ENCODE assay signal across 8 mouse cellular contexts in the genomic region with DNA sequence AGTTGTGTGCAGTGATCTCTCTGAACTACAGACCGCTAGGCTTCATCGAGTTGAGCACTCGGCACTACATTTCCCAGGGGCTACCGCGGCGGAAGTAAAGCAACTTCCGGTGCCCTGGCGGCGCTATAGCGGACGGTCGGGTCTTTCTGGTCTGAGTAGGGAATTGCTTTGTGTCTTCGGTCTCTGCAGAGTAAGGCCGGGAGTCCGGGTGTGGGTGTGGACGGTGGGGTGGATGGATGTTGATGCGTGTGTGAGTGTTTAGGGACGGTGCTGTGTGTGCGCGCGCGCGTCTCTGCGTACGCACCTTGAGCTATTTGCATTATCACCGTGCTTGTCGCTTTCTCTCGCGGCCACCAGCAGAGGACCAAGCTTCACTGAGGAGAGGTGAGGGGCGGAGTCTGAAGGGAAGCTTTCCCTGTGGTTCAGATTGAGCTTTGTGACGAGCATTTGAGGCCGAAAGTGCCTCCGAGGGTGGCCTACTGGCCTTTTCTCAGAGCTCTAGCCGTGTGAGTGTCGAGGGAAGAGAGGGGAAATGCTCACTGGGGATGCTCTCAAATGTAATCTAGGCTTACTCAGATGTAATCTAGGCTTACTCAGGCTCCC. TPM values are rescaled to one million over a fixed set of nuclear protein-coding genes. Genes with fewer than 3 reads are reported as not detected.
DNase-seq lines count a peak whose midpoint lies in the region; ATAC-seq and TF ChIP-seq lines count a peak whose summit lies in the region.

A gene (plus strand): TSS at position 109 of the 603 bp plus-strand sequence.

- intact Hi-C loops in heart, postnatal 25 days (cut with DNase I), result loop anchor here (5.0 kb wide), 1 partner anchor 76 kb away; a partner anchor contains a TSS

- H3K9me3 ChIP-seq in ES-E14 (ENCODE audit: control insufficient read depth, insufficient read depth, low read depth, low read length), result no peaks in the 10 kb centered on the region
- H3K9me3 ChIP-seq in forebrain, embryonic 15.5 days, result no peaks in the 10 kb centered on the region

- TF ChIP-seq POLR2A in lung, adult 2 months (IDR thresholded peaks at IDR 0.05; ENCODE audit: borderline replicate concordance, extremely low read depth, low read depth, low read length), result peak; percentile 73; the same call in 1 of the 2 replicates

- 0% methylated on average over 35 of the region's 35 CpGs for WGBS in forebrain, embryonic 15.5 days
- WGBS in lung, adult 2 months, result under 1% methylated on average over 35 of the region's 35 CpGs

- no peaks in the 10 kb centered on the region for H3K36me3 ChIP-seq in ES-E14 (ENCODE audit: control insufficient read depth, insufficient read depth, low read length, poor library complexity, severe bottlenecking)
- H3K36me3 ChIP-seq in forebrain, embryonic 15.5 days, result no peaks in the 10 kb centered on the region

- DNase-seq in ES-E14 (ENCODE audit: low read depth, low spot score), result peak; percentile 83
- DNase-seq in cerebellum, adult 11-12 months, result peak; percentile 85
- peak; percentile 63 for DNase-seq in heart, postnatal 25 days (ENCODE audit: low spot score)
- peak; percentile 85 to 94 for DNase-seq in layer of hippocampus, adult 18-20 months (ENCODE audit: low spot score in 2 of 2)
- peak; percentile 82 for DNase-seq in lung, adult 2 months
- DNase-seq in thymus, adult 18-20 months, result peak; percentile 62 to 75

- H3K27me3 ChIP-seq in forebrain, embryonic 15.5 days, result no peaks in the 10 kb centered on the region

- peaks cover 4 to 5% of the 10 kb centered on the region in 2 experiments for H3K4me1 ChIP-seq in ES-E14 (ENCODE audit: control insufficient read depth in 2 of 2, insufficient read depth in 2 of 2, low read length in 2 of 2, poor library complexity in 1 of 2)
- H3K4me1 ChIP-seq in forebrain, embryonic 15.5 days, result peaks cover 40% of the 10 kb centered on the region
- no peaks in the 10 kb centered on the region for H3K4me1 ChIP-seq in lung, adult 2 months (ENCODE audit: control insufficient read depth, insufficient read depth, low read length)

- peak; percentile 93 for ATAC-seq in forebrain, embryonic 15.5 days (replicated peaks)
- ATAC-seq in neutrophil, adult 5-6 weeks (ENCODE audit: extremely low read depth, insufficient number of reproducible peaks, low FRiP score, poor library complexity, severe bottlenecking), result peak; percentile 93

- peak within 1 kb of the TSS; percentile 73 for H3K27ac ChIP-seq in ES-E14 (ENCODE audit: insufficient read depth, low read depth, low read length, poor library complexity, severe bottlenecking)
- peak within 1 kb of the TSS; percentile 97 for H3K27ac ChIP-seq in forebrain, embryonic 15.5 days (replicated peaks)

- in situ Hi-C loops in ES-E14 (cut with MboI; ENCODE audit: low sequenced_read_pairs in 2 of 2, unreplicated experiment in 2 of 2), result no loop called here

- H3K4me3 ChIP-seq in ES-E14 (ENCODE audit: insufficient read depth in 1 of 2, low read depth in 1 of 2, low read length in 2 of 2, poor library complexity in 1 of 2, severe bottlenecking in 1 of 2), result peak within 1 kb of the TSS; percentile 67 to 84
- peak within 1 kb of the TSS; percentile 66 for H3K4me3 ChIP-seq in forebrain, embryonic 15.5 days
- peak within 1 kb of the TSS; percentile 96 for H3K4me3 ChIP-seq in lung, adult 2 months (replicated peaks; ENCODE audit: extremely low read depth, low read depth, low read length)

- peak within 1 kb of the TSS; percentile 72 for H3K9ac ChIP-seq in ES-E14 (ENCODE audit: insufficient read depth, low read depth, low read length, poor library complexity, severe bottlenecking)
- H3K9ac ChIP-seq in forebrain, embryonic 15.5 days (replicated peaks), result peak within 1 kb of the TSS; percentile 91

- peak within 1 kb of the TSS; percentile 61 for H3K4me2 ChIP-seq in forebrain, embryonic 15.5 days (replicated peaks)

- TF ChIP-seq CTCF in lung, adult 2 months (IDR thresholded peaks at IDR 0.05; ENCODE audit: insufficient read depth, low read length), result no peak

TF ChIP-seq in ES-E14, 5 proteins besides CTCF, POLR2A, EP300 and RAD21:
- TF ChIP-seq HCFC1 (IDR thresholded peaks at IDR 0.05; ENCODE audit: borderline replicate concordance, insufficient read depth, low read length) (peak; percentile 96), ZNF384 (IDR thresholded peaks at IDR 0.05; ENCODE audit: low read depth, low read length) (no peak), MAFK (IDR thresholded peaks at IDR 0.05; ENCODE audit: insufficient read depth, low read depth, low read length) (0 out of 2 replicates have a peak, but pooled peaks have one; percentile 9), CHD2 (IDR thresholded peaks at IDR 0.05; ENCODE audit: low read depth, low read length) (no peak), ZC3H11A (IDR thresholded peaks at IDR 0.05; ENCODE audit: borderline replicate concordance, low read depth, low read length) (no peak)

RNA-seq across cellular contexts. Expression of the gene that starts here (rescaled TPM):
- 11.0 and 12.0 TPM in 2 replicates for total RNA-seq in ES-E14 (2012; rRNA removed)
- polyA plus RNA-seq in forebrain, embryonic 15.5 days (2015; fragmentation: Nextera tagmentation; extraction: Ambion mirVana), result 126 and 128 TPM in 2 replicates
- 1 to 10 TPM; 8.2 to 8.9 TPM for total RNA-seq in heart, postnatal 25 days (2021)
- total RNA-seq in layer of hippocampus, adult 18-20 months (2021), result 10 to 100 TPM; 36.0 to 37.7 TPM
- 1.2 and 1.9 TPM in 2 replicates for polyA plus RNA-seq in lung, adult 2 months (2012; rRNA removed)
- total RNA-seq in neutrophil, adult 5-6 weeks (2017), result 8.3 and 13.0 TPM in 2 replicates

Comparison
In these comparisons a context has a peak if more than half of its experiments do, and no peak if none do; other contexts are left out.
1. Peak in every context shown above with its lines: DNase-seq, ATAC-seq, H3K4me3 ChIP-seq and H3K27ac ChIP-seq.
2. RNA of the gene that starts here (polyA plus RNA-seq): 126 to 128 TPM in forebrain, embryonic 15.5 days; 1.2 to 1.9 TPM in lung, adult 2 months; every median in the first group is over 10 times any median in the second.